In genomic region chr6:38224079-38224478, GRCm38 (mm10) we compare ENCODE assay signal across 12 mouse cellular contexts. TPM values are rescaled to one million over a fixed set of nuclear protein-coding genes. Genes with fewer than 3 reads are reported as not detected.
DNase-seq lines count a peak whose midpoint lies in the region; ATAC-seq lines count a peak whose summit lies in the region.
"Had no signal": no experiment of that assay in that cellular context is flagged by ENCODE, and none has a peak within 500 bp of the region (broad histone marks: within the 10 kb centered on the region; RNA-seq: fewer than 3 reads in every experiment).

No protein-coding gene starts in this region.

- H3K9ac ChIP-seq in hindbrain, embryonic 11.5 days (ENCODE audit: low read depth, low read length) = no peak overlapping the region
- H3K9ac ChIP-seq in hindbrain, embryonic 14.5 days = no peak overlapping the region
- H3K9ac ChIP-seq in neural tube, embryonic 13.5 days = no peak overlapping the region
- H3K9ac ChIP-seq in intestine, embryonic 16.5 days (ENCODE audit: low read depth, low read length) = no peak overlapping the region
- H3K9ac ChIP-seq: heart, embryonic 15.5 days; lung, embryonic 14.5 days had no signal

- DNase-seq in hindbrain, embryonic 11.5 days (ENCODE audit: low spot score) = peak; percentile 48
- DNase-seq in hindbrain, embryonic 10.5 days (ENCODE audit: low spot score) = no peak
- peak; percentile 29 for DNase-seq in embryonic facial prominence, embryonic 10.5 days (ENCODE audit: low spot score)
- DNase-seq in hindbrain, embryonic 14.5 days (ENCODE audit: low spot score) = peak; percentile 38
- DNase-seq in heart, postnatal 4 days = no peak
- no peak for DNase-seq in frontal cortex, postnatal 25 days (ENCODE audit: low spot score in 2 of 2)
- DNase-seq: kidney, adult 8-10 months; lung, embryonic 14.5 days had no signal

- peak; percentile 66 for ATAC-seq in hindbrain, embryonic 11.5 days (ENCODE audit: low FRiP score)
- no peak; the same call in 1 of the 2 replicates for ATAC-seq in hindbrain, embryonic 14.5 days (ENCODE audit: low FRiP score)
- peak; percentile 67; the same call in 1 of the 2 replicates for ATAC-seq in neural tube, embryonic 13.5 days (ENCODE audit: low read depth)
- no peak for ATAC-seq in intestine, embryonic 16.5 days
- ATAC-seq: CD4-positive, CD25-positive, alpha-beta regulatory T cell, adult 4 months had no signal

- no peak overlapping the region for H3K4me3 ChIP-seq in hindbrain, embryonic 11.5 days (ENCODE audit: low read depth, low read length)
- H3K4me3 ChIP-seq in hindbrain, embryonic 10.5 days = no peak overlapping the region
- no peak overlapping the region for H3K4me3 ChIP-seq in embryonic facial prominence, embryonic 10.5 days
- H3K4me3 ChIP-seq in hindbrain, embryonic 14.5 days (replicated peaks; ENCODE audit: low read length) = no peak overlapping the region
- H3K4me3 ChIP-seq in neural tube, embryonic 13.5 days = no peak overlapping the region
- no peak overlapping the region for H3K4me3 ChIP-seq in intestine, embryonic 16.5 days (ENCODE audit: low read length)
- H3K4me3 ChIP-seq: heart, embryonic 15.5 days had no signal

- H3K9me3 ChIP-seq in hindbrain, embryonic 11.5 days (ENCODE audit: control insufficient read depth, low read length) = no peaks in the 10 kb centered on the region
- peaks cover 6% of the 10 kb centered on the region; the same call in 1 of the 2 replicates for H3K9me3 ChIP-seq in hindbrain, embryonic 10.5 days
- peaks cover 8% of the 10 kb centered on the region; the same call in 1 of the 2 replicates for H3K9me3 ChIP-seq in embryonic facial prominence, embryonic 10.5 days
- H3K9me3 ChIP-seq in hindbrain, embryonic 14.5 days (ENCODE audit: control insufficient read depth, low read length) = peaks cover 4% of the 10 kb centered on the region; the same call in 1 of the 2 replicates
- no peaks in the 10 kb centered on the region for H3K9me3 ChIP-seq in neural tube, embryonic 13.5 days
- H3K9me3 ChIP-seq in intestine, embryonic 16.5 days (ENCODE audit: control insufficient read depth, low read length) = no peaks in the 10 kb centered on the region
- H3K9me3 ChIP-seq: heart, embryonic 15.5 days had no signal

- WGBS in hindbrain, embryonic 11.5 days = 38% methylated on average over 1 of the region's 1 CpGs
- 29% methylated on average over 1 of the region's 1 CpGs for WGBS in hindbrain, embryonic 10.5 days
- WGBS in embryonic facial prominence, embryonic 10.5 days = 41% methylated on average over 1 of the region's 1 CpGs
- 18% methylated on average over 1 of the region's 1 CpGs for WGBS in hindbrain, embryonic 14.5 days
- 29% methylated on average over 1 of the region's 1 CpGs for WGBS in neural tube, embryonic 13.5 days
- WGBS in intestine, embryonic 16.5 days = 60% methylated on average over 1 of the region's 1 CpGs

- no peaks in the 10 kb centered on the region for H3K4me1 ChIP-seq in hindbrain, embryonic 11.5 days (replicated peaks; ENCODE audit: control insufficient read depth, insufficient read depth, low read length)
- H3K4me1 ChIP-seq in hindbrain, embryonic 10.5 days (replicated peaks) = peaks cover 24% of the 10 kb centered on the region
- peaks cover 21% of the 10 kb centered on the region for H3K4me1 ChIP-seq in embryonic facial prominence, embryonic 10.5 days
- 0 out of 2 replicates have a peak, but pooled peaks cover 18% of the 10 kb centered on the region for H3K4me1 ChIP-seq in hindbrain, embryonic 14.5 days (replicated peaks; ENCODE audit: control insufficient read depth, insufficient read depth, low read length)
- peaks cover 36% of the 10 kb centered on the region for H3K4me1 ChIP-seq in neural tube, embryonic 13.5 days (replicated peaks)
- no peaks in the 10 kb centered on the region for H3K4me1 ChIP-seq in intestine, embryonic 16.5 days (ENCODE audit: control insufficient read depth, insufficient read depth, low read length)
- H3K4me1 ChIP-seq: heart, embryonic 15.5 days had no signal

- H3K27ac ChIP-seq in hindbrain, embryonic 11.5 days (ENCODE audit: low read depth, low read length) = no peak overlapping the region
- no peak overlapping the region for H3K27ac ChIP-seq in hindbrain, embryonic 10.5 days
- H3K27ac ChIP-seq in embryonic facial prominence, embryonic 10.5 days (replicated peaks) = no peak overlapping the region
- H3K27ac ChIP-seq in hindbrain, embryonic 14.5 days = peak overlapping the region; percentile 53
- peak overlapping the region; percentile 78 for H3K27ac ChIP-seq in neural tube, embryonic 13.5 days (replicated peaks)
- no peak overlapping the region for H3K27ac ChIP-seq in intestine, embryonic 16.5 days (ENCODE audit: low read length)
- H3K27ac ChIP-seq: heart, embryonic 15.5 days had no signal

- no peaks in the 10 kb centered on the region for H3K27me3 ChIP-seq in hindbrain, embryonic 11.5 days (ENCODE audit: control insufficient read depth, insufficient read depth, low read length)
- no peaks in the 10 kb centered on the region for H3K27me3 ChIP-seq in hindbrain, embryonic 10.5 days (ENCODE audit: insufficient read depth, poor library complexity, severe bottlenecking)
- no peaks in the 10 kb centered on the region for H3K27me3 ChIP-seq in embryonic facial prominence, embryonic 10.5 days (replicated peaks; ENCODE audit: low read depth, poor library complexity, severe bottlenecking)
- no peaks in the 10 kb centered on the region for H3K27me3 ChIP-seq in hindbrain, embryonic 14.5 days (ENCODE audit: control insufficient read depth, insufficient read depth, low read length)
- H3K27me3 ChIP-seq in neural tube, embryonic 13.5 days = no peaks in the 10 kb centered on the region
- no peaks in the 10 kb centered on the region for H3K27me3 ChIP-seq in intestine, embryonic 16.5 days (replicated peaks; ENCODE audit: control insufficient read depth, insufficient read depth, low read length)
- H3K27me3 ChIP-seq: heart, embryonic 15.5 days had no signal

- no peaks in the 10 kb centered on the region for H3K36me3 ChIP-seq in hindbrain, embryonic 11.5 days (ENCODE audit: control insufficient read depth, insufficient read depth, low read length)
- peaks cover 17% of the 10 kb centered on the region for H3K36me3 ChIP-seq in hindbrain, embryonic 10.5 days
- peaks cover 10% of the 10 kb centered on the region for H3K36me3 ChIP-seq in embryonic facial prominence, embryonic 10.5 days (replicated peaks)
- H3K36me3 ChIP-seq in hindbrain, embryonic 14.5 days (replicated peaks; ENCODE audit: control insufficient read depth, insufficient read depth) = no peaks in the 10 kb centered on the region
- H3K36me3 ChIP-seq in neural tube, embryonic 13.5 days = no peaks in the 10 kb centered on the region
- no peaks in the 10 kb centered on the region for H3K36me3 ChIP-seq in intestine, embryonic 16.5 days (ENCODE audit: control insufficient read depth, insufficient read depth, low read length)
- H3K36me3 ChIP-seq: heart, embryonic 15.5 days had no signal

- H3K4me2 ChIP-seq in hindbrain, embryonic 11.5 days (replicated peaks; ENCODE audit: low read depth, low read length) = no peak overlapping the region
- H3K4me2 ChIP-seq in hindbrain, embryonic 14.5 days (replicated peaks) = no peak overlapping the region
- H3K4me2 ChIP-seq in neural tube, embryonic 13.5 days = no peak overlapping the region
- H3K4me2 ChIP-seq in intestine, embryonic 16.5 days (ENCODE audit: low read depth, low read length) = no peak overlapping the region
- H3K4me2 ChIP-seq: heart, embryonic 15.5 days; lung, embryonic 14.5 days had no signal

RNA-seq across cellular contexts. Expression of gene D630045J12Rik, which starts 29.7 kb away (rescaled TPM):
- 12.3 and 13.2 TPM in 2 replicates for polyA plus RNA-seq in hindbrain, embryonic 11.5 days (2014; fragmentation: Nextera tagmentation; extraction: Ambion mirVana)
- polyA plus RNA-seq in hindbrain, embryonic 10.5 days (2016; fragmentation: Nextera tagmentation; extraction: Ambion mirVana) = 6.9 and 8.4 TPM in 2 replicates
- 7.4 and 8.1 TPM in 2 replicates for polyA plus RNA-seq in embryonic facial prominence, embryonic 10.5 days (2016; fragmentation: Nextera tagmentation; extraction: Ambion mirVana)
- 18.8 and 19.0 TPM in 2 replicates for polyA plus RNA-seq in hindbrain, embryonic 14.5 days (2014; fragmentation: Nextera tagmentation; extraction: Ambion mirVana)
- polyA plus RNA-seq in neural tube, embryonic 13.5 days (2015; fragmentation: Nextera tagmentation; extraction: Ambion mirVana) = 14.6 and 15.4 TPM in 2 replicates
- 1.5 and 1.6 TPM in 2 replicates for polyA plus RNA-seq in intestine, embryonic 16.5 days (2015; fragmentation: Nextera tagmentation; extraction: Ambion mirVana)
- 1 to 10 TPM; 3.7 to 3.9 TPM for total RNA-seq in heart, postnatal 4 days (2021)

Comparison
In these comparisons a context has a peak if more than half of its experiments do, and no peak if none do; other contexts are left out.
1. ATAC-seq: peak in hindbrain, embryonic 11.5 days (single experiment) and neural tube, embryonic 13.5 days (single experiment); none in hindbrain, embryonic 14.5 days (single experiment) and intestine, embryonic 16.5 days (single experiment).
2. DNase-seq: peak in hindbrain, embryonic 11.5 days (single experiment), embryonic facial prominence, embryonic 10.5 days (single experiment) and hindbrain, embryonic 14.5 days (single experiment); none in hindbrain, embryonic 10.5 days (single experiment), heart, postnatal 4 days (single experiment) and frontal cortex, postnatal 25 days (0 of 2).
3. H3K27ac ChIP-seq: peak in hindbrain, embryonic 14.5 days (single experiment) and neural tube, embryonic 13.5 days (single experiment); none in hindbrain, embryonic 11.5 days (single experiment), hindbrain, embryonic 10.5 days (single experiment), embryonic facial prominence, embryonic 10.5 days (single experiment) and intestine, embryonic 16.5 days (single experiment).